Mouse (Mus musculus) gonadal fat pad, adult 2 months (tissue): Measurements from ENCODE around the gene Zfp599. TPM values are rescaled to one million over a fixed set of nuclear protein-coding genes. Genes with fewer than 3 reads are reported as not detected.
"Not testable (repeated sequence)": the region's sequence is repeated elsewhere in the genome, so short reads cannot be mapped to it uniquely, and the experiment has no call there.

Source experiments
- DNase-seq: peaks from one replicate; pipeline ENCODE4 v3.0.0-alpha.2; 2012; ENCODE audit warnings: low read depth
- polyA plus RNA-seq: library from polyadenylated mRNA; depleted of rRNA; stranded (reverse); fragments of >200 nt; gene quantifications from 2 replicates; pipeline ENCODE4 v1.2.3, GENCODE M21; 2012; rRNA removed

Zfp599 gene
- polyA plus RNA-seq, result 0.26 and 0.30 TPM in 2 replicates

GRCm38 (mm10) chr9:22259184-22260091, at the start of gene Zfp599:
TSS of gene Zfp599 (minus strand) at chr9:22259895.
- peak; percentile 60 for DNase-seq

- not testable (repeated sequence) for DNase-seq
These were observed 48.2 kb upstream of the Zfp599 start for GRCm38 (mm10) chr9:22307920-22308262.

DNA sequence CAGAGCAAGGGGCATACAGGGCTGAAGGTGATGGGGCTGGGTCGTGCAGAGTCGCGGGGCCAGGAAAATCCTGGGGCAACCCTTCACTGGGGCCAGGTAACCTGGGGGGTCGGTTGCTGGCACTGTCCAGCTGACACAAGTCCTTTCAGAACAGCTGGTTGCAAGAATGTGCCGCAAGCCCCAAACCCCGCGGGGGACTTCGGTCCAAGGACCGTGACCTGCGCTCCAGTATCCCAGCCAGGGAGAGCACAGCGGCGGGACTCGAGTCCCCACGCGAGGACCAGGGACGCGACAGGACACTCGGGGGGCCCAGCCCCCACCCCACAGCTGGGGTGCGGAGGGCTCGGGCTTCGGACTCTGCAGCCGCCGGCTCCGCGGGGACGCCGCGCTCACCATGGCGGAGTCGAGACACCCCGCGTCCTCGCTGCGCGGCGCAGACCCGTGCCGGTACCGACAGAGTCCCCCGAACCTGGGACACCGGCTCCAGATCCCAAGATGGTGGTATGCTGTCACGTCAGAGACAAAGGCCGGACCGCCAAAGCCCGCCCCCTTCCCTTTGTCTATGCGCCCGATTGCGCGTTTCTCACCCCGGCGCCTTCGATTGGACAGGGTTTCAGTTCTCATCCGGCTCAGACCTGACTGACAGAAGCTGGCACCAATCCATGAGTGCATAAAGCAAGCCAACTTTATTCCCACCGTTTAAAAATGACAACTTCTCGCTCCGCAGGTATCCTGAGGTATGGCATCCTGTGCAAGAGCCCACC, 47.6 kb upstream of the Zfp599 start, which contains the start of gene Zfp810:
Gene Zfp810, minus strand, starts transcription at position 493 of the 764 bp plus-strand sequence.
- DNase-seq, result peak; percentile 46

DNA sequence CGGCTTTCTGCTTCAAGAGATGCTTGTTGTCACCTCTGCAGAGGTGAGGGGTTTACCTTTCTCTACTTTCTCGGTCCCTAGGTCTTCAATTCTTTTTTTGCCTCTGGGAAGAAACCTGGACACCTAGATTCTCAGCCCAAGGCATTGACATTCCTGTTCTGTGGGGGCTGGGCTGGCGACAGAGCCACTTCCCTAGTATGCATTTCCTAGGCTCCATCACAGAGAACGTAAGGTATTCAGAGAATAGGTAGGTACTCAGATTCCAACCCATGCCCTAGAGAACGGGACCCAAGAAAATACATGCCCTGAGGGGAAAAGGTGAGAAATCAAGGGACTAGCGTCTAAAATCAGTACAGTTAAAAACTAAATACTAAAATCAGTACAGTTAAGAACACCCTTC, 47.0 kb upstream of the Zfp599 start:
- no peak for DNase-seq

DNA sequence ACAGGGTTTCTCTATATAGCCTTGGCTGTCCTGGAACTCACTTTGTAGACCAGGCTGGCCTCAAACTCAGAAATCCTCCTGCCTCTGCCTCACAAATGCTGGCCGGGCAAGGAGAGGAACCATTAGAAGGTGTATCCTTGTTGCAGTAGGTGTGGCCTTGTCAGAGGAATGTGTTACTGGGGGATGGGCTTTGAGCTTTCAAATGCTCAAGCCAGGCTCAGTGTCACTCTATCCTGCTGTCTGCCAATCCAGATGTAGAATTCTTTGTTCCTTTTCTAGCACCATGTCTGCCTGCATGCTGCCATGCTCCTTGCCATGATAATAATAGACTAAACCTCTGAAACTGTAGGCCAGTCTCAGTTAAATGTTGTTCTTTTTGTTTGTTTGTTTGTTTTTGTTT, 42.5 kb upstream of the Zfp599 start:
- no peak for DNase-seq

DNA sequence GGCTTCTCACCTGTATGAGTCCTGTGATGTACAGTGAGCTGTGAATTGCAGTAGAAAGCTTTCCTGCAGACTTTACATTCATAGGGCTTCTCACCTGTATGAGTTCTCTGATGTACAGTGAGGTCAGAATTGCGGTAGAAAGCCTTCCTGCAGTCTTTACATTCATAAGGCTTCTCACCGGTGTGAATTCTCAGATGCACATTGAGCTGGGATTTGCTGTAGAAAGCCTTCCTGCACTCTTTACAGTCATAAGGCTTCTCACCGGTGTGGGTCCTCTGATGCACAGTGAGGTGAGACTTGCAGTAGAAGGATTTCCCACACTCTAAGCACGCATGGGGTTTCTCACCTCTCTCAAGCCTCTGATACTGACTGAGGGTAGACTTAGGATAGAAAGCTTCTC, 19.0 kb upstream of the Zfp599 start:
- DNase-seq, result no peak

- DNase-seq, result no peak
These were observed 9.2 kb upstream of the Zfp599 start for GRCm38 (mm10) chr9:22268886-22269285.

DNA sequence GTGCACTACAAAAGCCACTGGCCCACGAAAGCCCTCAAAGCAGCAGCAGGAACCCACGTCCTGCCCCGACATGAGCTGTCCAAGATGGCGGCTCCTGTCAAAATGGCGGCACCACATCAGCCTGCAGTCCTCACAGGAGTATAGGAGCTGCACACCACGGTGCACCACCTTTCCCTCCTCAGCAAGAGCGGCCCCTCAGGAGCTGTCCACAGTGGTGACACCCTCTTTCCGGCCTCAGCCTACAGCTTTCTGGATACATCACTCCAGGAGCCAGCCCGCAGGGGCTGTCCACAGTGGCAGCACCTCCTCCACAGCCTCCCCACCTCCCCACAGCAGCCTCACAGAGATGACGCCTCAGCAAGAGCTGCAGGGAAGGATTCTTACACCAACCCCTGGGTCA, 2.9 kb upstream of the Zfp599 start:
- DNase-seq, result no peak

GRCm38 (mm10) chr9:22261594-22261993, 1.9 kb upstream of the Zfp599 start:
- no peak for DNase-seq

GRCm38 (mm10) chr9:22260092-22260422, 362 bp upstream of the Zfp599 start:
- no peak for DNase-seq

GRCm38 (mm10) chr9:22258784-22259183, 911 bp downstream of the Zfp599 start:
- DNase-seq, result no peak

DNA sequence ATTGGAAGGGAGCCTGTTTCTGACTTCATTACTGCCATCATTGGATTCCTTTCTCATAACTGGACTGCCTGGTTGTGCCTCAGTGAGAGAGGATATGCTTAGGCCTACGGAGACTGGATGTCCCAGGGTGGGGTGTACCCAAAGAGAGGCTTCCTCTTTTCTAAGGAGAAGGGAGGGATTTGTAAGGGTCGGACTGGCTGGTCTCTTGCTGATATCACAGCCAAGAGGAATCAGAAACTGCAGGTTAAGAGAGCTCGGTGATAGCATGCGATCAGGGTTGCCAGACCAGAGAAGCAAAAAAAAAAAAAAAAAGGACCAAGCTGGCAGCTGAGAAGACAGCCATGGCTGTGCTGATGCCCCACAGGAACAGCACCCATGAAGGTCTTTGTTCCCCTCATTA, 3.1 kb downstream of the Zfp599 start:
- DNase-seq, result no peak

DNA sequence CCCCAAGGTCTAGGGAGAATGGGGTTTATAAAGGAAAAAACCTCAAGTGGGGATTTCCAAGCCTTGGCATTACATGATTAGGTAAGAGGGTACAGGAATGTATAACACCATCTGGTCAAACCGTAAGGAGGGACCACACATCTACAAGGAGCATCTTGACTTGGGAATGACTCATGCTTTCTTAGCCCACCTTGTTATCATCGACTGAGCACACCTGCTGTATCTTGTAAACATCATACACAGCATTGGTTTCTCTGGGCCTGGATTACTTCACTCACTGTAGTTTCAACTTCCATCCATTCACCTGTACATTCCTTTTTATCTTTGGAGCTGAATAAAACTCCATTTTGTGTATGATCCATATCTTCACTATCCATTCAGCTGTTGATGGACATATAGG, 15.5 kb downstream of the Zfp599 start:
- DNase-seq, result no peak

GRCm38 (mm10) chr9:22240001-22240400, 19.7 kb downstream of the Zfp599 start:
- DNase-seq, result no peak

DNA sequence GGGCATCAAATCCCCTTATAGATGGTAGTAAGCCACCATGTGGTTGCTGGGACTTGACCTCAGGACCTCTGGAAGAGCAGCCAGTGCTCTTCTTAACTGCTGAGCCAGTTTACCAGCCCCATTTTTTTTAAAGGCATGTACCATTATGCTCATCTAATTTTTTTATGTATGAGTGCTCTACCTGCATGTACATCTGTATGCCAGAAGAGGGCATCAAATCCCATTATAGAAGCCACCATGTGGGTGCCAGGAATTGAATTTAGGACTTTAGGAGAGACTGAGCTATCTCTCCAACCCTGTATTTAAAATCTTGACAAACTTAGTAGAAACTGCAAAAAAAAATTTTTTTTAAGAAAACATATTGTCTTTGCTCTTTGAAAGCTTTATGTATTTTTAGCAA, 29.1 kb downstream of the Zfp599 start:
- no peak for DNase-seq

- DNase-seq, result no peak
These were observed 29.6 kb downstream of the Zfp599 start for GRCm38 (mm10) chr9:22230061-22230460.

DNA sequence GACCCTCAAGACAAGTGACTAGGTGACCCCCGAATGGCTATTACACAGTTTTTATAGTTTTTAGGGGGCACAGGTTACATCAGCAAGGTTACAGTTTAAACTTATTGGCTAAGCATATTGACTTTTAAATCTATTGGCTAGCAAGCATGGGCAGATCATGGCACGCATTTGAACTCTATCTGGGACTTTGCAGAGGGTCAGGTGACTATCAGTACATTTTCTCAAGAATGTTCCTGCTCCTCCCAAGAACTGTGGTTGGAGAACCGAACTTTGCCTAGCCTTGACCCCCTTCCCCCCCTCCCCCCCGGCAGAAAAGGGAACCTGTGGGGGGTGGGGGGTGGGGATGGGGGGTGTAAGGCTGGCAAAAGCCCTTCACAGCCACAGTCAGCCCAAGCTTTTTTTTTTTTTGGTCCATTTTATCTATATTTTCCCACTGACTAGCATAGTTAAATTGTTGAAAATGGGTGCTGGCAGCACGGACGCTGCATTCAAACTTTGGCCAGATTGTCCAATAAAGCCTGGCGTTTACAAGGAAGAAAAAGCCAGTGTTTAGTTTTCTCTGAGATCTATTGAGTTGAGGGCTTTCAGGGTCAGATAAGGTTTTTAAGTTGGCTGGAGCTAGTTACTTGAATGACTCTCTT, 30.2 kb downstream of the Zfp599 start:
- no peak for DNase-seq

DNA sequence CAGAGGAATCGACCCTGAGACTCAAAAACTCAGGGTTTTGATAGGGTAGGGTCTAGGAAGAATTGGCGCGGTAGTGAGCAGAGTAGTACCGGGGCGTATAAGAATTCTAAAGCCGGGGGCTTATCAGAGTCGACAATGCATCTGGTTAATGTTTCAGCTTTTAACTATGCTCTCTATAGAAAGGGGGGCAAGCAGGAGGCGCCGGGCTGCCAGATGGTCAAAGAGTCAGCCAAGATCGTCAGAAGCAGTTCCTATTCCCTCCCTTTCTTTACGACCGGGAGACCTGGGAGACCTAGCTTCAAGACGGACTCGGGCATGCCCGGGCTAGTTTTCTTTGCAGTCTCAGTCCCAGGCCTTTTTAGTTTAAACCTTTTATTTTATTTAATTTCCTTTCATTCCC, 32.8 kb downstream of the Zfp599 start:
- DNase-seq, result peak; percentile 42

DNA sequence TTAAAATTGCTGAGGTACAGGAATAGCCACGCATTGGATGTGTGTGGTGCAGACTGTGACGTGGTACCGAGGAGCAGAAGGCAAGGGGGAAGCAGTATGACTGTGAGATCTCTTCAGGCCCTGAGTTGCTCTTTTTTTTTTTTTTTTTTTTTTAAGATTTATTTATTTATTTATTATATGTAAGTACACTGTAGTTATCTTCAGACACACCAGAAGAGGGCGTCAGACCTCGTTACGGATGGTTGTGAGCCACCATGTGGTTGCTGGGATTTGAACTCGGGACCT, 33.4 kb downstream of the Zfp599 start:
- not testable (repeated sequence) for DNase-seq

GRCm38 (mm10) chr9:22225581-22226388, 33.9 kb downstream of the Zfp599 start, which contains the start of gene Zfp809:
TSS of gene Zfp809 (plus strand) at chr9:22225714.
- DNase-seq, result peak; percentile 99

DNA sequence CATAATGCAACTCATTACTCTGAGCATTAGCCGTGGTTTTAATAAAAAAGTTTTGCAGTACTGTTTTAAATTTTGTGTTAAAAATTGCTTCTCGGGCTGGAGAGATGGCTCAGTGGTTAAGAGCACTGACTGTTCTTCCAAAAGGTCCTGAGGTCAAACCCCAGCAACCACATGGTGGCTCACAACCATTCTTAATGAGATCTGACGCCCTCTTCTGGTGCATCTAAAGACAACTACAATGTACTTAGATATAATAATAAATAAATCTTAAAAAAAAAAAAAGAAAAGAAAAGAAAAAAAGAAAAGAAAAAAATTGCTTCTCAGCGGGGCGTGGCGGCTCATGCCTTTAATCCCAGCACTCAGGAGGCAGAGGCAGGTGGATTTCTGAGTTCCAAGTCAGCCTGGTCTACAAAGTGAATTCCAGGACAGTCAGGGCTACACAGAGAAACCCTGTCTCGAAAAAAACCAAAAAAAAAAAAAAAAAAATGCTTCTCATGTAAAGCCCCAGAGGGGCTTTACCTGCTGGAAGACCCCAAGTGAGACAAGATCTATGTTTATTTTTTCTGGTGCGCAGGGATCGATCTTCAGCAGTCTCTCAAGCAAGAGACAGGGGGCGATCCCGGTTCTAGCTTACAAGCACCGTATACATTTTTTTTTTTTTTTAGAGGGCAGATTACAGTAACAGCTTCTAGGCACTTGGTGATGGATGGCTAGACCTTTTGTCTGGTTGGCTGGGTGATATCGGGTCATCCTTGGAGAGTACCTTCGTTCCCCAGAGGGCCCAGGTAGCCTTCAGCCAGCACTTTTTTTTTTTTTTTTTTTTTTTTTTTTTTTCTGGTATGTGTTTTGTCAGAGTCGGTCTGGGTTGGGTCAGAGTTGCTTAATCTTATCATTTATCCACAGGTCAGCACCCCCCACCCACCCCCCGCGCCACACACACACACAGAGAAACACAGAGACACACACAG, 34.9 kb downstream of the Zfp599 start:
- peak; percentile 37 for DNase-seq
